Mouse (Mus musculus) heart, postnatal 0 days (tissue): ENCODE measurements around the gene Ikzf4.
"Not testable (repeated sequence)": the region's sequence is repeated elsewhere in the genome, so short reads cannot be mapped to it uniquely, and the experiment has no call there.

Experiments
- CTCF ChIP-seq: IDR thresholded peaks from 2 replicates; pipeline ENCODE4 v1.5.1; 2016; ENCODE audit warnings: antibody characterized with exemption, control low read depth, low read depth
- EP300 ChIP-seq: IDR thresholded peaks from 2 replicates; pipeline ENCODE4 v1.6.1; 2016; ENCODE audit warnings: antibody characterized with exemption, low read depth

DNA sequence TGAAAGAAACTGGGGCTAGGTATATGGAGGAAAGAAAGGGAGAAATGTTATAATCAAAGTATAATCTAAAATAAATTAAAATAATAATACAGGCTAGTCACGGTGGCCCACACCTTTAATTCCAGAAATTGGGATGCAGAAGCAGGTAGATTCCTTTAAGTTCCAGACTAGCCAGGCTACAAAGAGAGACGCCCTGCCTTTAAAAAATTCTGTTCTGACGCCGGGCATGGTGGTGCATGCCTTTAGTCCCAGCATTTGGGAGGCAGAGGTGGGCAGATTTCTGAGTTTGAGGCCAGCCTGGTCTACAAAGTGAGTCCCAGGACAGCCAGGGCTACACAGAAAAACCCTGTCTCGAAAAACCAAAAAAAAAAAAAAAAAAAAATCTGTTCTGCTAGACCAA, 15.5 kb downstream of the Ikzf4 start:
- not testable (repeated sequence) for TF ChIP-seq CTCF, EP300
